Mouse (Mus musculus) limb, embryonic 11.5 days (tissue): Measurements from ENCODE around the gene Tln2. TPM values are rescaled to one million over a fixed set of nuclear protein-coding genes. Genes with fewer than 3 reads are reported as not detected.
"Not testable (repeated sequence)": the region's sequence is repeated elsewhere in the genome, so short reads cannot be mapped to it uniquely, and the experiment has no call there.

ENCODE experiments used
- ATAC-seq: fragments of 200-750 bp; cut with Nextera tagmentation; 2 replicates; pipeline ENCODE4 v1.8.0; 2017; ENCODE audit warnings: low read depth; ENCODE audit not compliant: insufficient number of reproducible peaks, low FRiP score, low TSS enrichment
- DNase-seq: peaks from one replicate; pipeline ENCODE4 v3.0.0-alpha.2; 2015; ENCODE audit warnings: low spot score
- H3K27ac ChIP-seq: fragments of 300-500 bp; sonication (generic); replicated peaks from 2 replicates; pipeline ENCODE4 v1.5.1; 2014; ENCODE audit warnings: low read depth, mild to moderate bottlenecking, low read length
- H3K27me3 ChIP-seq: fragments of 300-500 bp; sonication (generic); 2 replicates; pipeline ENCODE4 v1.6.1; 2014; ENCODE audit warnings: mild to moderate bottlenecking, low read length, mixed read lengths; ENCODE audit not compliant: control insufficient read depth, insufficient read depth
- H3K36me3 ChIP-seq: fragments of 300-500 bp; sonication (generic); 2 replicates; pipeline ENCODE4 v1.6.1; 2014; ENCODE audit warnings: mild to moderate bottlenecking, low read length, moderate library complexity, mixed read lengths; ENCODE audit not compliant: control insufficient read depth, insufficient read depth
- H3K4me1 ChIP-seq: fragments of 300-500 bp; sonication (generic); 2 replicates; pipeline ENCODE4 v1.6.1; 2014; ENCODE audit warnings: low read length, mixed read lengths; ENCODE audit not compliant: control insufficient read depth, insufficient read depth
- H3K4me2 ChIP-seq: fragments of 300-500 bp; sonication (generic); 2 replicates; pipeline ENCODE4 v1.6.1; 2014; ENCODE audit warnings: low read depth, mild to moderate bottlenecking, moderate library complexity; ENCODE audit not compliant: severe bottlenecking
- H3K4me3 ChIP-seq: fragments of 300-500 bp; sonication (generic); 2 replicates; pipeline ENCODE4 v1.5.1; 2014; ENCODE audit warnings: low read depth, low read length
- H3K9ac ChIP-seq: fragments of 300-500 bp; sonication (generic); 2 replicates; pipeline ENCODE4 v1.6.1; 2014; ENCODE audit warnings: mild to moderate bottlenecking, low read length
- H3K9me3 ChIP-seq: fragments of 300-500 bp; sonication (generic); 2 replicates; pipeline ENCODE4 v1.6.1; 2016; ENCODE audit warnings: low read length; ENCODE audit not compliant: control insufficient read depth
- WGBS: fragments of 180-500 bp; shearing (Covaris S2); extraction: QIAGEN DNeasy Blood & Tissue Kit; methylation state at CpG from one replicate; pipeline ENCODE4 v1.1.7; 2014; 5-methylcytosine and 5-hydroxymethylcytosine counted together
- polyA plus RNA-seq: library from polyadenylated mRNA; unstranded; fragments of >200 nt; fragmentation: Nextera tagmentation; extraction: Ambion mirVana; gene quantifications from 2 replicates; pipeline ENCODE4 v1.2.1, GENCODE M21; 2014

The Tln2 gene
- polyA plus RNA-seq, 1 experiment from 2014 or later, result 28.2 TPM

- no peaks in the 10 kb centered on the region for H3K27me3 ChIP-seq
- H3K4me2 ChIP-seq, result no peak overlapping the region
- no peak overlapping the region for H3K9ac ChIP-seq
- DNase-seq (no peak), ATAC-seq (no peak)
- H3K4me3 ChIP-seq, result no peak overlapping the region
- no peak overlapping the region for H3K27ac ChIP-seq
- peaks cover 3% of the 10 kb centered on the region; the same call in 1 of the 2 replicates for H3K4me1 ChIP-seq
- WGBS, result 86% methylated on average over 4 of the region's 4 CpGs
- H3K36me3 ChIP-seq, result no peaks in the 10 kb centered on the region
- H3K9me3 ChIP-seq, result no peaks in the 10 kb centered on the region
Measured at GRCm38 (mm10) chr9:67287457-67287856, 272.0 kb downstream of the Tln2 start.

GRCm38 (mm10) chr9:67286801-67287200 lies 272.7 kb downstream of the Tln2 start:
- H3K9ac ChIP-seq, result no peak overlapping the region
- no peak overlapping the region for H3K27ac ChIP-seq
- no peak overlapping the region for H3K4me3 ChIP-seq
- no peaks in the 10 kb centered on the region for H3K36me3 ChIP-seq
- WGBS, result 95% methylated on average over 3 of the region's 3 CpGs
- ATAC-seq (no peak), DNase-seq (no peak)
- no peaks in the 10 kb centered on the region for H3K27me3 ChIP-seq
- no peaks in the 10 kb centered on the region for H3K9me3 ChIP-seq
- H3K4me2 ChIP-seq, result no peak overlapping the region
- peaks cover 3% of the 10 kb centered on the region; the same call in 1 of the 2 replicates for H3K4me1 ChIP-seq

- DNase-seq (no peak), ATAC-seq (no peak)
- WGBS, result 92% methylated on average over 3 of the region's 3 CpGs
Measured at GRCm38 (mm10) chr9:67285544-67285943, 274.0 kb downstream of the Tln2 start.

GRCm38 (mm10) chr9:67281812-67282211 lies 277.7 kb downstream of the Tln2 start:
- WGBS, result 67% methylated on average over 6 of the region's 6 CpGs
- no peak overlapping the region for H3K4me3 ChIP-seq
- no peak for DNase-seq
- H3K27ac ChIP-seq, result no peak overlapping the region
- H3K9ac ChIP-seq, result no peak overlapping the region
- peaks cover 3% of the 10 kb centered on the region; the same call in 1 of the 2 replicates for H3K4me1 ChIP-seq
- H3K27me3 ChIP-seq, result no peaks in the 10 kb centered on the region
- no peaks in the 10 kb centered on the region for H3K36me3 ChIP-seq
- no peaks in the 10 kb centered on the region for H3K9me3 ChIP-seq
- no peak overlapping the region for H3K4me2 ChIP-seq
- ATAC-seq, result no peak

More at GRCm38 (mm10) chr9:67285544-67285943, 274.0 kb downstream of the Tln2 start:
- no peaks in the 10 kb centered on the region for H3K9me3 ChIP-seq
- H3K36me3 ChIP-seq, result no peaks in the 10 kb centered on the region
- H3K27me3 ChIP-seq, result no peaks in the 10 kb centered on the region
- H3K9ac ChIP-seq, result no peak overlapping the region
- H3K27ac ChIP-seq, result no peak overlapping the region
- peaks cover 3% of the 10 kb centered on the region; the same call in 1 of the 2 replicates for H3K4me1 ChIP-seq
- no peak overlapping the region for H3K4me2 ChIP-seq
- H3K4me3 ChIP-seq, result no peak overlapping the region

GRCm38 (mm10) chr9:67280311-67280710 lies 279.2 kb downstream of the Tln2 start:
- H3K4me3 ChIP-seq, H3K9ac ChIP-seq, H3K4me1 ChIP-seq, H3K27me3 ChIP-seq, H3K36me3 ChIP-seq, H3K9me3 ChIP-seq, H3K4me2 ChIP-seq, DNase-seq, ATAC-seq, H3K27ac ChIP-seq: not testable (repeated sequence)

- DNase-seq, result no peak
- H3K36me3 ChIP-seq, result no peaks in the 10 kb centered on the region
- ATAC-seq, result no peak
- no peaks in the 10 kb centered on the region for H3K4me1 ChIP-seq
- no peak overlapping the region for H3K4me3 ChIP-seq
- H3K4me2 ChIP-seq, result no peak overlapping the region
- no peaks in the 10 kb centered on the region for H3K9me3 ChIP-seq
- H3K27ac ChIP-seq, result no peak overlapping the region
- WGBS, result 95% methylated on average over 6 of the region's 6 CpGs
- no peak overlapping the region for H3K9ac ChIP-seq
- H3K27me3 ChIP-seq, result no peaks in the 10 kb centered on the region
Measured at GRCm38 (mm10) chr9:67276446-67276845, 283.1 kb downstream of the Tln2 start.

- no peaks in the 10 kb centered on the region for H3K36me3 ChIP-seq
- H3K27ac ChIP-seq, result no peak overlapping the region
- no peak overlapping the region for H3K4me2 ChIP-seq
- no peak overlapping the region for H3K9ac ChIP-seq
- no peak overlapping the region for H3K4me3 ChIP-seq
- no peaks in the 10 kb centered on the region for H3K27me3 ChIP-seq
- no peaks in the 10 kb centered on the region for H3K4me1 ChIP-seq
- 43% methylated on average over 3 of the region's 3 CpGs for WGBS
- H3K9me3 ChIP-seq, result no peaks in the 10 kb centered on the region
- ATAC-seq, result no peak
- DNase-seq, result peak; percentile 53
Measured at GRCm38 (mm10) chr9:67274296-67274695, 285.2 kb downstream of the Tln2 start.

GRCm38 (mm10) chr9:67273362-67273761 lies 286.1 kb downstream of the Tln2 start:
- no peaks in the 10 kb centered on the region for H3K36me3 ChIP-seq
- ATAC-seq, result no peak
- no peak for DNase-seq
- H3K4me3 ChIP-seq, result no peak overlapping the region
- H3K27ac ChIP-seq, result no peak overlapping the region
- H3K4me2 ChIP-seq, result no peak overlapping the region
- H3K4me1 ChIP-seq, result no peaks in the 10 kb centered on the region
- no peaks in the 10 kb centered on the region for H3K9me3 ChIP-seq
- H3K27me3 ChIP-seq, result no peaks in the 10 kb centered on the region
- H3K9ac ChIP-seq, result no peak overlapping the region

GRCm38 (mm10) chr9:67270734-67271133 lies 288.8 kb downstream of the Tln2 start:
- 86% methylated on average over 7 of the region's 7 CpGs for WGBS

More at GRCm38 (mm10) chr9:67270734-67271133, 288.8 kb downstream of the Tln2 start:
- ATAC-seq (no peak), DNase-seq (no peak)
- H3K9me3 ChIP-seq, result no peaks in the 10 kb centered on the region
- H3K27me3 ChIP-seq, result no peaks in the 10 kb centered on the region
- no peak overlapping the region for H3K4me2 ChIP-seq
- no peak overlapping the region for H3K4me3 ChIP-seq
- no peaks in the 10 kb centered on the region for H3K4me1 ChIP-seq
- H3K27ac ChIP-seq, result no peak overlapping the region
- no peak overlapping the region for H3K9ac ChIP-seq
- no peaks in the 10 kb centered on the region for H3K36me3 ChIP-seq
